Mouse (Mus musculus): Measurements from ENCODE around the gene Lrr1.
A peak's percentile ranks its signal among the peaks of the same experiment; 100 is the strongest.

Gene Lrr1

GRCm38 (mm10) chr12:69198985-69199384 is 30.4 kb downstream of the Lrr1 start:
- no peak for DNase-seq

- no peak for DNase-seq
These were observed 35.6 kb downstream of the Lrr1 start, which contains the start of gene Gm49384 for GRCm38 (mm10) chr12:69204052-69204833. Gene Gm49384 (minus strand): TSS chr12:69204267.

GRCm38 (mm10) chr12:69207396-69207795 is 38.8 kb downstream of the Lrr1 start:
- DNase-seq = no peak

GRCm38 (mm10) chr12:69207926-69208325 is 39.3 kb downstream of the Lrr1 start:
- no peak for DNase-seq

GRCm38 (mm10) chr12:69208520-69208919 is 39.9 kb downstream of the Lrr1 start:
- no peak for DNase-seq

GRCm38 (mm10) chr12:69210056-69210979 is 41.7 kb downstream of the Lrr1 start:
- DNase-seq = no peak

- peak in 1 of 2 experiments; percentile 18 for DNase-seq
These were observed 42.4 kb downstream of the Lrr1 start for GRCm38 (mm10) chr12:69211057-69211456.

GRCm38 (mm10) chr12:69213186-69213777 is 44.7 kb downstream of the Lrr1 start:
- no peak for DNase-seq

GRCm38 (mm10) chr12:69214393-69214792 is 45.8 kb downstream of the Lrr1 start:
- no peak for DNase-seq

GRCm38 (mm10) chr12:69215000-69215785 is 46.6 kb downstream of the Lrr1 start:
- no peak for DNase-seq

- no peak for DNase-seq
These were observed 48.0 kb downstream of the Lrr1 start for GRCm38 (mm10) chr12:69216587-69216986.

- no peak for DNase-seq
These were observed 52.1 kb downstream of the Lrr1 start for GRCm38 (mm10) chr12:69220613-69221277.

GRCm38 (mm10) chr12:69227776-69228466 is 59.3 kb downstream of the Lrr1 start, which contains the start of gene Pole2:
Gene Pole2 (minus strand): TSS chr12:69228195.
- DNase-seq = peak; percentile 87 to 92
